Mouse (Mus musculus) megakaryocyte, embryonic 14.5 days (primary cell): ENCODE measurements around the gene Sclt1.

Source experiments
- FLI1 ChIP-seq: IDR thresholded peaks from 2 replicates; pipeline ENCODE4 v1.6.1; 2012; ENCODE audit warnings: low read length, inconsistent platforms, mixed read lengths
- GATA1 ChIP-seq: IDR thresholded peaks from 3 replicates; pipeline ENCODE4 v1.6.1; 2012; ENCODE audit warnings: mixed read lengths, low read length, inconsistent platforms, borderline replicate concordance

- TF ChIP-seq GATA1 (no peak), FLI1 (no peak)
Measured at GRCm38 (mm10) chr3:41674778-41675177, 67.5 kb downstream of the Sclt1 start.
